Mouse (Mus musculus) adrenal gland, postnatal 14 days (tissue): ENCODE measurements at regions not wholly inside any gene's neighbourhood (a gene's known extent, or its start where the extent isn't known, plus 50 kb on each side); places are given as distances from the start of the nearest gene placed in this dataset.
"Not testable (repeated sequence)": the region's sequence is repeated elsewhere in the genome, so short reads cannot be mapped to it uniquely, and the experiment has no call there.

Source experiments
- DNase-seq: peaks from one replicate; pipeline ENCODE4 v3.0.0; 2021; ENCODE audit warnings: mixed read lengths
- microRNA-seq, 2 experiments: library from miRNA; unstranded; fragments of <30 nt; microRNA quantifications; one replicate each; pipeline ENCODE4 v1.2.0; 2021

GRCm38 (mm10) chr13:61805300-61805699 lies 235.4 kb upstream of the Cts3 start:
- DNase-seq, result not testable (repeated sequence)

GRCm38 (mm10) chr13:61804168-61804874 lies 234.4 kb upstream of the Cts3 start:
- peak; percentile 58 for DNase-seq

- not testable (repeated sequence) for DNase-seq
Observed at GRCm38 (mm10) chr13:61803763-61804162, 233.8 kb upstream of the Cts3 start.

- not testable (repeated sequence) for DNase-seq
Observed at GRCm38 (mm10) chr13:61763457-61763856, 193.5 kb upstream of the Cts3 start.

Small RNA genes lying in the stretch of these regions (microRNA-seq; reads per million reads assigned to microRNA genes)
- 0 reads per million in 2 experiments for gene Gm23739
